Mouse (Mus musculus) layer of hippocampus, postnatal 25 days (tissue): ENCODE data around the gene Gab2. TPM values are rescaled to one million over a fixed set of nuclear protein-coding genes. Genes with fewer than 3 reads are reported as not detected.
A peak's percentile ranks its signal among the peaks of the same experiment; 100 is the strongest.

Experiments used
- DNase-seq, 2 experiments: peaks; one replicate each; pipeline ENCODE4 v3.0.0; 2022; ENCODE audit warnings: mixed read lengths in 2 of 2, low spot score in 1 of 2; ENCODE audit errors: extremely low spot score in 1 of 2
- total RNA-seq, 2 experiments: library from RNA; stranded (reverse); gene quantifications; 2 replicates each; pipeline ENCODE4 v1.2.3; 2021

The Gab2 gene
- total RNA-seq, 2 experiments from 2014 or later, result 9.9 to 11.5 TPM

GRCm38 (mm10) chr7:97311620-97312019, 230.2 kb downstream of the Gab2 start:
- DNase-seq, result no peak

GRCm38 (mm10) chr7:97312196-97312595, 230.8 kb downstream of the Gab2 start:
- DNase-seq, result no peak

- DNase-seq, result no peak
Observed at GRCm38 (mm10) chr7:97312856-97313255, 231.5 kb downstream of the Gab2 start.

GRCm38 (mm10) chr7:97313364-97313995, 232.1 kb downstream of the Gab2 start:
- no peak for DNase-seq

- DNase-seq, result no peak
Observed at GRCm38 (mm10) chr7:97314646-97315045, 233.3 kb downstream of the Gab2 start.

- DNase-seq, result no peak
Observed at GRCm38 (mm10) chr7:97315656-97316055, 234.3 kb downstream of the Gab2 start.

GRCm38 (mm10) chr7:97317706-97318105, 236.3 kb downstream of the Gab2 start:
- no peak for DNase-seq

- no peak for DNase-seq
Observed at GRCm38 (mm10) chr7:97324342-97324741, 243.0 kb downstream of the Gab2 start.

GRCm38 (mm10) chr7:97325156-97325985, 244.0 kb downstream of the Gab2 start:
- no peak for DNase-seq

GRCm38 (mm10) chr7:97327376-97327775, 246.0 kb downstream of the Gab2 start:
- DNase-seq, result no peak

- DNase-seq, result no peak
Observed at GRCm38 (mm10) chr7:97328891-97329588, 247.7 kb downstream of the Gab2 start.

- no peak for DNase-seq
Observed at GRCm38 (mm10) chr7:97329676-97330075, 248.3 kb downstream of the Gab2 start.

- DNase-seq, result no peak
Observed at GRCm38 (mm10) chr7:97330931-97331645, 249.7 kb downstream of the Gab2 start.

- DNase-seq, result peak; percentile 88 to 89
Observed at GRCm38 (mm10) chr7:97331726-97332666, 250.6 kb downstream of the Gab2 start, which contains the start of the genes Usp35 and Kctd21. Gene Usp35, minus strand, starts transcription at chr7:97332020. Gene Kctd21, plus strand, starts transcription at chr7:97332327.

GRCm38 (mm10) chr7:97332667-97333041, 251.3 kb downstream of the Gab2 start:
- DNase-seq, result no peak

GRCm38 (mm10) chr7:97333113-97333898, 251.9 kb downstream of the Gab2 start:
- DNase-seq, result no peak

GRCm38 (mm10) chr7:97334406-97334805, 253.0 kb downstream of the Gab2 start:
- DNase-seq, result no peak

GRCm38 (mm10) chr7:97336678-97337077, 255.3 kb downstream of the Gab2 start:
- DNase-seq, result no peak

GRCm38 (mm10) chr7:97338593-97338992, 257.2 kb downstream of the Gab2 start:
- DNase-seq, result no peak
